Mouse (Mus musculus) T-cell, adult 2 months (primary cell): ENCODE results near the gene Hoxa7.

ENCODE experiments used
- DNase-seq: peaks from one replicate; pipeline ENCODE4 v3.0.0; 2022; ENCODE audit warnings: low spot score

The Hoxa7 gene

DNA sequence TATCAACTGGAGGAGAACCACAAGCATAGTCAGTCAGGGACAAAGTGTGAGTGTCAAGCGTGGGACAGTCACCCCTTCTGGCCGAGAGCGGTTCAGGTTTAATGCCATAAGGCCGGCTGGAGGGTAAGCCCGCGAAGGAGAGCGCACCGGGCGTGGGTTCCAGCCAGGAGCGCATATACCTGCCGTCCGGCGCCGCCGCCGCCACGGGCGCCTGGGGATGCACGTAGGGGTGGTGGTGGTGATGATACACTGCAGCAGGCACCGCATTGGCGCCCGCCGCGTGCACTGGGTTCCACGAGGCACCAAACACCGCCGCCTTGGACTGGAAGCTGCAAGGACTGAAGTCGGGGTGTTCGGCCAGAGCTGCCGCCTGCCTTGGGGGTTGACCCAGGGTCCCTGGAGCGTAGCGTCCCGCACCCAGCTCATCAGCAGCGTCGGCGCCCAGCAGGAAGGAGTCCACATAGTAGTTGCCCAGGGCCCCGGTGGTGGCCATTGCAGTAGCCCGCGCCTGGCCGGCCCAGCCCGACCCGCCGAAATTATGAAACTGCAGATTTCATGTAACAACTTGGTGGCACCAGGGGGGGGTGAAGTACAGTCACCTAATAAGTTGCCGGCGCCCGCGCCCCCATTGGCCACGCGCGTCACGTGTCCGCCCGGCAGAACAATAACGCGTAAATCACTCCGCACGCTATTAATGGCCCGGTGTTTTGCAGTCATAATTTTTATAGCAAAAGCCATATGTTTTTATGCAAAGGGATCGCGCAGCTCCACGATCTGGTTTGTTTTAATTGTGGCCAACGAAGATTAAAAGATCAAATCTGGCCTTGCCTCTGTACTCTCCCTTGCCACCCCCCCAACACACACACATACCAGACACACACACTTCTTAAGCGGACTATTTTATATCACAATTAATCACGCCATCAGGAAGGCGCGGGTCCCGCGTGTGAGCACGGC lies 4.2 kb upstream of the Hoxa7 start:
- no peak for DNase-seq

DNA sequence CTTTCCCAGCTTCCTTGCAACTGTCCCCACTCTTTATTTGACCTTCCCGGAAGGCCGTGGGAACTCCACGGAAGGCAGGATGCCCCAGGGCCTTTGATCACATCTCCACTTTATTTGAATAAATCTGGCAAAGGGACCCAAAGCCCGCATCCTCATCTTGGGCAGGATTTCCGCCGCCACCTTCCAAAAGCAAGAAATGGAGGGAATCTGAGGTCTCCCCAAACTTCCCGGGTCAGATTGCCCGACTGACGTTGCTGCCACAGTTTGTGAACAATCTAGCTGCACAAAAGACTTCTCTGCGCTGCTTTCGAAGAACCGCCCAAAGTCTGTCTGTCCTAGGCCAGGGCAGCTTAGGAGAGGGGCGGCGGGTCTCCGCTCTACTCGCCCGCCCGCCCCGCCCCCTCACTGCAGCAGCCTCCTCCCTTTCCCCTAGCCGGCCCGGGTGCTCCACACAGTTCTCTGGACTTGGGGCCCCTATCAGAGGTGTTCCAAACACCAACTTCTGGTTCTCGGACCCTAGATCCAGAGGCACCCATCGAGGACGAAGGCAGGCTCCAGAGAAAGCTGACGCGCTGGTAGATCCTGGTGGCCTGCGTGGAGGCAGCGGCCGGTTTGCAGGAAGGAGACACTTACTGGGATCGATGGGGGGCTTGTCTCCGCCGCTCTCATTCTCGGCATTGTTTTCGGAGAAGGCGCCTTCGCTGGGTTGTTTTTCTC lies 3.4 kb upstream of the Hoxa7 start:
- no peak for DNase-seq

DNA sequence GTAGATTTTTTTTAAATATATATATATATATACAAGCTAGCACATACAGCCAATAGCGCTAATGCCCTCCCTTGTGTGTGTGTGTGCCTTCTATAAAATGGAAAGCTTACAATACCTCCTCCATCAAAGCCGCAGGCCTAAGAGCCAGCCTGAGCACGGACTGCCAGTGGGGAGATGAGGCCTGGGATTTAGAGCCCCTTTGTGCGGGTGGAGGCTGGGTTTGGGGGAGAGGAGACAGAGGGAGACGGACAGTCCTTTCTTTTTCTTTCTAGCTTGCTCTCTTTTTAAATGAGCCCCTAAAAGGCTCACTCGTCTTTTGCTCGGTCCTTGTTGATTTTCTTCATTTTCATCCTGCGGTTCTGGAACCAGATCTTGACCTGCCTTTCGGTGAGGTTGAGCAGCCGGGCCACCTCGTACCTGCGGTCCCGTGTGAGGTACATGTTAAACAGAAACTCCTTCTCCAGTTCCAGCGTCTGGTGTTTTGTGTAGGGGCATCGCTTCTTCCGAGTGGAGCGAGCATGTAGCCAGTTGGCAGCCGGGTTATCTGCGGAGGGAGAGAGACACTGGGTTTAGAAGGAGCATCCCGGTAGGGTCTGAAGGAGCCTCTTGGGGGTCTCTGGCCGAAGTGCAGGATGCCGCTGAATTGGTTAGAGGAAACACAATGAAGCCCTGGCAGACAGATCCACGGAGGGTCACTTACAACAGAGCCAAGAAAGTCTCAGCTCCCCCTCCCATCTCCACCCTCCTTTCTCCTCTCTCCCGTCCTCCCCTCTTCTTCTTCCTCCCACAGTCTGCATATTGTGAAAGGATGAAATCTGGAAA lies 2.5 kb upstream of the Hoxa7 start:
- no peak for DNase-seq

DNA sequence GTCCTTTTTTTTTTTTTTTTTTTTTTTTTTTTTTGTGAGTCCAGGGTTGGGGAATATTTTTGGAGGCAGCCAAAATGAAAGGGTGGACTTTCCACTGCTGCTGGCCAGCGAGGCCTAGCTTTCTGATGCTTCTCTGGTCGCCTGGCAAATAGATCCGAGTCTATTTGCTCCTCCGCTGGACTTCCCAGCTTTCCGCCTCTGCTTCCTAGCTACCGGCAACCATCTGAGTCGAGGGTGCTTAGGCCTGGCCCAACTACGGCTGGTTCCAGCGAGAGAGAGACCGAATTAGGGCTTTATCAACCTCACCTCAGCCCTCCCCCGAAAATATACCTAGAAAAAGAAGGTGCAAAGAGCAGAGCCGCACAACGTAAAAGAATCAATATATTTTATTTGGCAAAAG lies 1.1 kb upstream of the Hoxa7 start:
- DNase-seq, result no peak

DNA sequence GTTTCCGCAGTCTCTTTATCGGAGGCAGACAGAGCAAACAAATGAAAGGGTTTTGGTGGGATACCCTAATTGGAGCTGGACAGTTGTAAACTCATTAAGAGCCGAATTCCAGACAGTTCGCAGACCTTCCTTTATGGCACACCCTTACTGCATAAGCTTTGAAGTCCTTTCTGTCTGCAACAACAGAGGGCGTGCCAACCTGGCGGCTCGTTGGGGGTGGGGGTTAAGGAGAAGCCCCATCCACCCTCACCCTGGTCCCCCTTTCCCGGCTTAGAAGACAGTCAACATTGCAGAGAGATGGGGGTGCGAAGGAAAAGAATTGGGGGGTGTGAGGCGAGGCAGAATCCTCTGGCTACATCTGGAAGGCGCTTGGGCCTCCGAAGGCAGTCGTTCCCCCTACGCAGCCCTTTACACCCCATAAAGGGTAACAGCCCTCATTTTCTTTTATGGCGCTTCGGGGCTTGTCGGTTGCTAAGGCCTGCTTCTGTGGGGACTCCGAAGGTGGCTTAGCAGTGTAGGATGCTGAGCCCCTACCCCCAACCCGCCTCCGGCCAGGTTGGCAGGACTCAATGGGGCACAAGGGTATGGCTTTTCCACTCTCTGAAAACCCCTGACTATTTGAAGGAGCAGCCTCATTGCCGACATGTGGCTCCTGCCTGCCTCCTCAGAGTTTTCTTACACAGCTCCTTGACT lies 485 bp upstream of the Hoxa7 start:
- DNase-seq, result no peak

DNA sequence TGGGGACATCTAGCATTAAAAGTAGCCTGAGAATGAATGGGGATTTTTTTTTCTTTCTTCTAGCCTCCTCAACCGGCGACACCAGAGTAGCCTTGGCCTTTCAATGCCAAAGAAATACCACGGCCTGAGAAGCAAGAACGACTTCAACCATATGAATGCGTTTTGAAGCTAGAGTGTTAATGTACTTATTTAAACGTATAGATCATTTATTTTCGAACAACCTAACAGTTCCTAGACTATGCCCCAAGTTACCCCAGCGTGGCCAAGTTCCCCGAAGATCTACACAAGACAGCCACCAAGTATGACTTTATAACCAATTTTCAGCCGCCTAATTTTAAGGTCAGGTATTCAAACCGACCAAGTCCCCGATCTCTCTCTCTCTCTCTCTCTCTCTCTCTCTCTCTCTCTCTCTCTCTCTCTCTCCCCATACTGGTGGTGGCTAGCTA lies 766 bp downstream of the Hoxa7 start:
- no peak for DNase-seq

DNA sequence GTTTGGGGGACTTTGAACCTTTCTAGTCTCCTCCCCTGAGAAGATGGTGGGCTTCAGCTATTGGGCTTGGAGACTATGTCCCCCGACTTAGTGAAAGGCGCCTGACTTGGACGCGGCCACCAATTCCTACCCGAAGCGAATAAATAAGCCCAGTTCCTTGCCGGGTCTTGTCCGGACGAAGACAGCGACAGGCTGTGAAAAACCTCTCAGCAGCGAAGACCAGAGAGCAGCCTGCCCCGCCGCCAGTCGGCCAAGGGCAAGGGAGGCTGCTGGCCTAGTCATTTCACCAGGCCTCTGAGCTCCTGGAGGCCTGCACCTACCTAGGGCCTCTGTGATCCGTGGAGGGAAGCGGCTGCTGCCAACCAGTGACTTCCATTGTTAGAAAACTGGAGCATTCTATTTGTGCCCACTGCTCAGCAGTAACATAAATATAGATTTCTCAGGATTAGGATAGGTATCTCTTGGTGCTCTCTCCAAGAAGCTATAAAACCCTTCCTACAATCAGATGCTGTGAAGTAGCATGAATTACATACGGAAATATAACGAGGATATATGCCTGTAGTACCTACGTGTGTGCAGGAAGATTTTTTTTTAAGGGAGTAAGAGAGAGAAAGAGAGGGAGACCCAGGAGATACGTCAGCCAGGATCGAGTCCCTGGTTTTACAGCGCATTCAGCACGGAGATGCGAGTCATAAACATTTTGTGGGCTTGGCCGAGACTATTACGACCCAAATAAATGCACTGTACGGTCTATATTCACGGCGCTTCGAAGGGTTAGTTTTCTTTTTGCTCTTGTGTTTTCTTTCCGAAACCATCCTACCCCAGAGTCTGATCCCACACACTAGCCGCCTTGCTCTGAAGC lies 1.4 kb downstream of the Hoxa7 start:
- DNase-seq, result no peak

DNA sequence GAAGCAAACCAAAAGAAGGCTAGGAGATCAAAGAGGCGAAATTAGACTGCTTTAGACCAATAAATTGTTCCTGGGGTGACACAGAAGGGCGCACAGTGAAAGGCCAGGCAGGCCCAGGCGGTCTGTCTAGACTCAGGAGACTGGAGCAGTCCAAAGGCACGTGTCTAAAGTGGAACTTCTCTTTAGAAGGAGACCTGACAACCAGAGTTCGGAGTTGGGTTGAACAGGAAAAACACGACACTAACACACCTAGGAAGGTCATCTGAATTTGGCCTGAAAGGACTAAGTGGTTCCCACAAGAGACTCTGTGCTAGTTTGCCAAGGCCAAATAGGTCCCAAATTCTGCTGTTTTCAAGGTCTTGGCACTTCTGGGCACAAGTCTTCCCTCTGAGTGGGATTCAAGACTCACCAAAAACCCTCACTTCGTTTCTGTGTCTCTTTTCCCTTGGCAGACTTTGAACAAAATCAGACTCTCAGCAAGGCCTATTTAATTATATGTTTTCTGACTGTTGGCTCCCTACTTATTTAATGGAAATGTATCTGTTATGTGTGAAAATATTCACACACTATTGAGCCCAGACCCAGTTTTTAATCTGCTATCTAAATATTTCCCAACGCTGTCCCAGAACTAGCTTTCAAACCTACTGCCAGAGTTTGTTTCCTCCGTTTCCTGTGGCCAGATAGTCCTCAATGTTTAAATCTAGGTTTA lies 2.3 kb downstream of the Hoxa7 start:
- no peak for DNase-seq

DNA sequence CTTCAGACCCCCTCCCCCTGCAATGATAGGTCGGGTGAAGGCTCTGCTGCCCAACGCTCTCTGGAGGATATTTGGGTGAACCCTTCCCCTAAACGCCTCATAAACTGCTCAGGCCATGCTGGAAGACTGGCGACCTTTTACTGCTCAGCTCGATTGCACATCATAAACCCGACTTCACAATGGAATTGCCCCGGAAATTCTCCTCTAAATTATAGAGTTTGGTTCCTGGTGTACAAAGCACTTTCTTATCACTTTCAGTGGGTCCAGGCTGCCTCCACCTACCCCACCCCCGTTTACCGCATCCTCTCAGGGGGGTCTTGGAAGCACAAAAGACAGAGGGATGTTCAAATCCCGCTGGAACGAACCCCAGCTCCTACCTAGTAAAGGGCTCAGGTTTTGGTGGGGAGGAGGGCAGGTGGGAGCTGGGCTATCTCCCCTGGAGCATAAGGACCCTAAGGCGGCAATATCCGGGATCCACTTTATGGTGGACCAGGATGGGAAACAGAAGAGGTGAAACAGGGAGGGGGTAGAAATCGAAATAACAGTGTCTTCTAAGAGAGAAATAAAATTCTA lies 2.9 kb downstream of the Hoxa7 start:
- DNase-seq, result no peak

DNA sequence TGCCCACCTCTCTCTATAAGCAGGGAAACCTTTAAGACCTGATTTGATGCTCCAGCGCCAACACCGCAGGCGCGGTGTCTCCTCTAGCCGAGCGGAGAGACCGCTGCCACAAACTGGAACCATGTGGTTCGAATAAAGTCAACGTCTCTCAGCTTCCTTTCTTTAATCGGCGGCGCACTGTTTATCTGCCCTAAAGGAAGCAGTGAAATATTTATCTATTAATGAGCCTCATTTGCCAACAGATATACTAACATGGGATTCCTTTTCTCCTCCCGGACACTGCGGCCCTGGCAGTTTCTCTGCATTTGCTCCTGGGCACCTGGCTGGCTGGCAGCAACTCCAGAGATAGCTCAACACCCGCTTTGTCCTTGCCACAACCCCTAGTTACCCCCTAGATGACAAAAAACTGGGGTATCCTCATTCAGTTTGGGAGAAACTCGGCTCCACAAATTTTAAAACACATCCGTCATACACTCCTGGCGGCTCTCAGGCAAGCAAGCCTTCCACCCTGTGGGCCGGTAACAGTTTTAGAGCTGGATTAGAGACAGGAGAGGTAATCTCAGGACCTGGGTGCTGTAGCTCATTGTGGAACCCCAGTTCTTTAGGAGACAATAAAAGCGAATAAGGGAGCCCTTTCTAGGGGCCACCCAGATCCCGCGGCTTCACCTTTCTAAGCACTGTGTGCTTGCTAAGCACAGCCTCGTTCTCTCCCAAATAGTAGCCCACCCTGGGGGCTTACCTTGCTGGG lies 3.6 kb downstream of the Hoxa7 start:
- no peak for DNase-seq

DNA sequence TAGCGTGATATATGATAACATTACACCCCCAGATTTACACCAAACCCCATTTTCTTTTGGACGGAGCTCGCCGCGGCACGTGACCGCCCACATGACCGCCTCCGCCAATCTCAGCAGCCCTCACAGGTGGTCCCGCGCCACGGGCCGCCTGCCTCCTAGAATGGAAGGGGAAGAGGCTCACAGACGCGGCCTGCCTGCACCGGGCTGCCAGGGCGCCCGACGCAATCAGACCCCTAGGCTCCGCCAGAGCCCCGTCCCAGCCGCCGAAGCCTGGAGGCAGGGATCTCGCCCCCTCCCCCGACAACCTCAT lies 4.2 kb downstream of the Hoxa7 start:
- DNase-seq, result peak; percentile 55

DNA sequence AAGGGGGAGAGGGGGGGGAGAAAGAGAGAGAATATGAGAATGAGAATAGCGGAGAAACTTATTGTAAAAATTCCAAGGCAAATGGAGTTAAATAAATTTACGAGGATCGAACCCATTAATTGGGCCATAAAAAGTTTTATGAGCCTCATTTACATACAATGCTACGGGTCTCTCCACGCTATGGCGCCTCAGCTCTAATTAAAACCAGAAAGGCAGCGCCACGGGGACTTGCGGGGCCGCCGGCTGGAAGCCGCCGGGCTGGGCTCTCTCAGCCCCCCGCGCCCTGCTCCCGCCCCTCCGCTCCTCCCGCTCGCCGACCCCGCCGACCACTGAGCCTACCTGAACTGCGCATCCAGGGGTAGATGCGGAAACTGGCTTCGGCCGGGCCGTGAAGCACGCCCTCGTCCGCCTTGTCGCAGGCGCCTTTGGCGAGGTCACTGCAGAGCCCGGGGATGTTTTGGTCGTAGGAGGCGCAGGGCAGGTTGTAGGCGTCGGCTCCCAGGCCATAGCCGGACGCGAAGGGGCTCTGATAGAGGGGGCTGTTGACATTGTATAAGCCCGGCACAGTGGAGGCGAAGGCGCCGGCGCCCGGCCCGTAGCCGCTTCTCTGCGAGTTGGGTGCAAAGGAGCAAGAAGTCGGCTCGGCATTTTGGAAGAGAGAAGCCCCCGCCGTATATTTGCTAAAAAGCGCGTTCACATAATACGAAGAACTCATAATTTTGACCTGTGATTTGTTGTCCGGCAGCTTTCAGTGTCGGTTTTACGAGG lies 4.8 kb downstream of the Hoxa7 start:
- DNase-seq, result no peak

DNA sequence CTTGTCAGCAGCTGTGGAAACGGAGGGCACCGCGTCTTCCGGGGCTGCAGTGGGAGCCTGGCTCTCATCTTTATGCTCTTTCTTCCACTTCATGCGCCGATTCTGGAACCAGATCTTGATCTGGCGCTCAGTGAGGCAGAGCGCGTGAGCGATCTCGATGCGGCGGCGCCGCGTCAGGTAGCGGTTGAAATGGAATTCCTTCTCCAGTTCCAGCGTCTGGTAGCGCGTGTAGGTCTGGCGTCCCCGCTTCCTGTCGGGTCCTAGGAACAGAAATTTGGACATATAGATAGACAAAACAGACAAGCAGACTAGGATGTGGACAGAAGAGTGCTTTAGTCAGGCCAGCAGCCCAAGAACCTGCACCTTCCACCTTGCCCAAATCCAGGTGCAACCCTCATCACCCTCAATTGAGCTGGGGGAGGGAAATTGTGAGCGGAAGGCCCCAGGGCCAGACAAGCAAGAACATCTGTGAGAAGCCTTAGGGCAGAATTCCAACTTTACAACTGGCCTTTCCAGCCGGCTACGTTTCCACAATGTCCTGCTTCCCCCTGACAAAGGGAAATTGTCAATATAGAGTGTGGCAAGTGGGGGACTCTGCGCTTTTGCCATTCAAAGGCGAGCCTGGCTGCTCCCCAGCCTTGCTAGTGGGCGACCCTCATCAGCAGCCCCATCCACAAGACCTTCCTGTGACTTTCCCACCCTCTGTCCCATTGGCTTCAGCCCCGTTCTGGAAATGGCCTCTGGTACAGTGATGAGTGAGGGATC lies 5.7 kb downstream of the Hoxa7 start:
- no peak for DNase-seq

DNA sequence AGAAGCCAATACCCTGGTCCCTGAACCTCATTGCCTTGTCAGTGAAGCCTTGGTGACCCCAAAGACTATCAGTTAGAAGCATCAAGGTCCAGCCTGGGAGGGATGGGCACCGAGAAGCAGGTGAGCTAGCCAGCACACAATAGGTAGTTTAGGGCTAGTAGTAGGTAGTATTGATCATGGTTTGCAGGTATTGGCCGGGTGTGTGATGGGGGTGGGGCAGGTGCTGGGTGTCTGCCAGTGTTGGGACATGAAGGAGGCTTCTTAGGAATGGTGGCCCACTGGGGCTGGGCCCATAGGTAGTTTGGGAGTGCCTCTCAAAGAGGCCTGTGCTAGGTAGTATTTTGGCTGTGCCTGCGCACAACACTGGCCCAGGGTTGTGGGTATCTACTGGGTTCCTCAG lies 6.6 kb downstream of the Hoxa7 start:
- DNase-seq, result no peak

DNA sequence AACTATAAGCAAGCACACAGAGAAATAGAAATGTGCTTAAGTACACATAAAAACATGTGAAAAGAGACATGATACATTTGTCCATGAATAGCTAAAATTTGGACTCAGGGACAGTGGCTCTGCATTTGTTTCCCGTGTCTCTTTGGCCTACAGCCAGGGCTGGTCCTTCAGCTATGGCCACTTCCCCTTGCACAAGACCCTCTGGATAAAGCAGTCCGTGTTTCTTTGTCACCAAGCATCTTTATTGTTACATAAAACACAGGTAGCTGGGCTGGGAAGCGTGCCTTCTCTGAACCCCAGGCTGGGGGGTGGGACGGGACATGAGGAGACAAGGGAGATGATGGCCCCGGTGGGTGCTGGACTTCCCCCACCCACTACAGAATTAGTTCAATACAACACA lies 7.4 kb downstream of the Hoxa7 start:
- DNase-seq, result no peak

DNA sequence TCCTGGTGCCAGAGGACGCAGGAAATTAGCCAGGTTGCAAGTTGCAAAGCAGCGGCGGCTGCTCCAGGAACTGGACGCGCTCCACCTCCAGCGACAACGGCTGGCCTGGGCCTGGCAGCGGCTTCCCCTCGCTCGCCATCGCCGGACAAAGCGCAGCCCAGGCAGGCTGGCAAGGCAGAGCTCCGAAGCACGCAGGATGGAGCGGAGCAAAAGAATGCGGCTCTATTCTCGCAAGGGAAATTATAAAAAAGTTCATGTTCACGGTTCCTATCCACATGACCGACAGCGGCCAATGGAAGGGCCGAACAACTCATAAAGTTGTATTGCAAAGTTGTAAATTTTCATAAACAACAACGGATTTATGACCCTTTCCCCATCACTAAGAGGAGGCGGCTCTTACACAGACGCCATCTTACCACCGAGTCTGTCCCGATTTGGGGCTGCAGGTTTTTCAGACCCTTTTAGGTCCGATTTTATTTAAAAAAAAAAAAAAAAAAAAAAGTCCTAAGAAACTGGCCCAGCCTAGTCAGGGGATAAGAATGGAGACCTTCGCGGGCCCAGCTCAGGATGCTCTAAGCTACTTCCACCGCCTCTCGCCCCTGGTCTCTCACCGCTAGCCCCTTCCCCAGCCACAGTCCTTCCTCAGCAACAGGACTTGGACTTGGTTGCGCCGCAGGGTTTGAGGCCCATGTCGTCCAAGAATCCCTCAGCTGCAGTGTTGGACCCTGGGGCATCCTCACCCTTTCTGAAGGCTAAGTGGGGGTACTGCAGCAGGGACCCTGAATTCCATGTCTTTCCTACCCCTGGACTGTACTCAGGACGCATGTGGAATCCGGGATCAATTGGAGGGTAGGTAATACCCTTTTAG lies 8.3 kb downstream of the Hoxa7 start, which contains the start of the genes Hoxa3 and Gm28308:
TSS of gene Hoxa3 (minus strand) at position 218 of the 868 bp plus-strand sequence.
TSS of gene Gm28308 (minus strand) at position 221 of the 868 bp plus-strand sequence.
- no peak for DNase-seq
